Mouse (Mus musculus) cerebellum, postnatal 4 days (tissue): ENCODE results near the gene Dixdc1.
"Not testable (repeated sequence)": the region's sequence is repeated elsewhere in the genome, so short reads cannot be mapped to it uniquely, and the experiment has no call there.

Experiments
- DNase-seq, 2 experiments: peaks; one replicate each; pipeline ENCODE4 v3.0.0; 2022; ENCODE audit warnings: low spot score in 2 of 2, mixed read lengths in 1 of 2

Gene Dixdc1

DNA sequence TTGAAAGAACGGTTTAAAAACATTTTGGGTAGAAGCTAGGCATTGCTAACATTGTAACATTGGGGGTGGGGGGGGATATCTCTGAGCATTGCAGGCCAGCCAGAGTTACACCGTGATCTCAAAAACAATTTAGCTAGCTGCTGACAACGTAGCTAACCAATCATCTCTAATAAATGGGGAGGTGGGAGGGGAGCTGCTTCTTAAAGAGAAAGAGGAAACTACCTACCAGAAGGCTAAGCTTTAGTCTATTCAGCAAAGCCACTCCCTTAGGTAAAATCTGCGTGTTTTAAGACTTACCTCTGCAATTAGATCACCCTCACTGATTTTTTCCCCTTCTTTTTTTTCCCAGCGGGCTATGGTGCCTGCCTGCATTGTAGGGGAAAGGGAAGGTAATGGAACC, 80.9 kb downstream of the Dixdc1 start:
- no peak for DNase-seq

DNA sequence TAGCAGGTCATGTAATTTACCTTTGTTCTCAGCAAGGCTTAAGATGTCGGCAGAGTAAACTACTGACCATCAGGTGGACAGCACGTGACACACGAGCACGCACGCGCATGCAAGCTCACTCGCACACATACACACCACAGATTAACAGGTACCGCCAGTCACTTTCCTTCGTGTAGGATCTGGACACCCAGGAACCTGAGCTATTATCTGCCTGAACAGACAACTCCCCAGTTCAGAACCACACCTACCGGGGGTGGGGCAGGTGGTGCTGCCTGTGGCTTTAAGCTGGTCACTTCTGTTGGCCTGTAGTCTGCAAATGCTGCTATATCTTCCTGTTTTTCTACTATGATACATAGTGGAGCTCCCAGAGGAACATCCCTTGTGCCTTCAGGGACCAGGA, 88.8 kb downstream of the Dixdc1 start:
- no peak for DNase-seq

DNA sequence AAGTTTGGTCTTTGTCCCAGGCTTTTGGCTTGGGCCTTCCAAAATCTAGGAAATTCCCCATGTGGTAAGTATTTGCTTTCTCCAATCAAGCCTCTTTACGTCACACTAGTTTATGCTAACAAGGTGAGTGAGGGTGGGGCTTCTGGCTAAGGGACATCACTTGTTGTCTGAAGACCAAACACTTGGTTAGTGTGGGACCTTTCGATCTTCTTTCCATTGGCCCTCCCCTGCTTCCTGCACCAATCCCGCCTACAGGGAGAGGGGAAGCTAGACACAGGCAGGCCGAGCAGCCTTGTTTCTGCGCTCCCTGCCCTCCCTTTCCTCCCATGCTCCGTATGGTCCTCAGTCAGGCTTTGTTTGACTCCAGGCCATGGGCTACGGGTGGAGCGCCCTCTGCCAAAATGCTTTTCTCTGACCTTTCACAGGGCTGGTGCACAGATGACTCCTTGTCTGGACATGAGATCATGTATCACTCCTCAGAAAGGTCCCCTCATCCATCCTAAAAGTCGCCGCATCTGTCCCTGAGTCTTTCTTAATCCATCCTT, 92.4 kb downstream of the Dixdc1 start:
- no peak for DNase-seq

DNA sequence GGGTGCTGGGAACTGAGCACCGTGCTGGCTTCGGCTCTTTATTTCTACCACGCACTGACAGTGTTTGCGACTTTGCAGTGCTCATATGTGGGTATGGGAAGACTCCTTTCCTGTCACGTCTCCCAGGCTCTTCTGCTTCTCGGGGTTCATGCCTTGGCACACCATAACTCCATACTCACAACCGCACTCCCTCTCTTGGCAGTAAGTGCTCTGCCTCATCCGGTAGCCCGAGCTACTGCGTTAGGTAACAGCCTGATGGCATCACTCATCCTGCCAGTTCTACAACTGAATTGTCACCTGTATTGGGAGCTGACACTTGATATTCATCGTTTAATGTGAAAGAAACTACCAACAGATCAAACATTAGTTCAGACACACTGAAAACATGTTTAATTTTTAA, 105.0 kb downstream of the Dixdc1 start:
- DNase-seq, result no peak

DNA sequence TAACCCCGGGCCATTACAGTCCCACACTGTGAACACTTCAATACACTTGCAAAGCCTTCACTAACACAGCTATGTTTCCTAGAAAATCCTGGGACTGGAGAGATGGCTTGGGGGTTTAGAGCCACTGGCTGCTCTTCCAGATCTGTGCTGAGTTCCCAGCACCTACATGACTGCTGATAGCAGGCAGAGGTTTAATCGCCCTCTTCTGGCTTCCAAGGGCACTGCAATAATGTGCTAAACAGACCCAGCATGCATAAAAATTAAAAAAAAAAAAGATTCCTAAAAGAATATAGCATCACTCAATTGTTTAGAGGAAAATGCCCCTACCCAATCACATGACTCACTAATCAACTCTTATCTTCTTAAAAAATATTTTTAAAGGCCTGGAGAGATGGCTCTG, 106.3 kb downstream of the Dixdc1 start:
- DNase-seq, result no peak

DNA sequence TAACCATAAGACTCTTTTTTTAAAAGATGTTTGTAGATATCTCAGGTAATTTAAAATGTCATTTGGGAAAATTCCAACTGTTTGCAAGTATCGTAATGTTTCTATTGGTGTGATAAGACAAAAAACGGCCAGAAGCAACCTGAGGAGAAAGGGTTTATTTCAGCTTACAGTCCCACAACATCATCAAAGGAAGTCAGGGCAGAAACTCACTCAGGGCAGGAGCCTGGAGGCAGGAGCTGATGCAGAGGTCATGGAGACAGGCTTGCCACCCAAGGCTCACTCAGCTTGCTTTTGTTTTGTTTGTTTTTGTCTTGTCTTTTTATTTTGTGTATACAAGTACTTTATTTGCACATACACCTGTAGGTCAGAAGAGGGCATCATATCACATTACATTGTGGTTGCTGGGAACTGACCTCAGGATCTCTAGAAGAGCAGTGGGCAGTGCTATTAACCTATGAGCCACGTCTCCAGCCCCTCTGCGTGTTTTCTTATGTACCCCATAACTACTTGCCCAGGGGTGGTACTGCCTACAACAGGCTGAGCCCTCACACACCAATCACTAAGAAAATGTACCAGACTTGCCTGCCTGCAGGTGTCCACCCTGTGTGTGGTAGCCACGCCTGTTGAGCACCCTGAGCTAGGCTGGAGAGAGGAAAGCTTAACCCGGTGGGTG, 107.2 kb downstream of the Dixdc1 start:
- DNase-seq, result no peak

DNA sequence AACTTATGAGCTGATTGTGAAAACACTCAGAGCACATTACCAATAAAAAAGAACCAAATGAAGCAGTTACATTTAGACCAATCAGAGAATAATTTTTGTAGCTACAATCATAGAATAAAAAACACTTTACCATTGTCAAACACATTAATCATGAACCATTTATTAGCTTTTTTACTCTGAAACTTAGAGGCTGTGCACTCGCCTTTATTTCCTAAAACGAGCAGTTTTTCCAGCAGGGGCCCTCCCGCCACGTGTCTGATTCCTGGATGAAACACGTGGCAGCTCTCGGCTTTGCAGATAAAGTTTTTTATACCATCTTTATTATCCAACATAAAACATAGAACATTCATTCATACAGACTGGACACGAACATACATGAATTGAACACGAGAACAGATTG, 108.4 kb downstream of the Dixdc1 start:
- DNase-seq, result not testable (repeated sequence)

DNA sequence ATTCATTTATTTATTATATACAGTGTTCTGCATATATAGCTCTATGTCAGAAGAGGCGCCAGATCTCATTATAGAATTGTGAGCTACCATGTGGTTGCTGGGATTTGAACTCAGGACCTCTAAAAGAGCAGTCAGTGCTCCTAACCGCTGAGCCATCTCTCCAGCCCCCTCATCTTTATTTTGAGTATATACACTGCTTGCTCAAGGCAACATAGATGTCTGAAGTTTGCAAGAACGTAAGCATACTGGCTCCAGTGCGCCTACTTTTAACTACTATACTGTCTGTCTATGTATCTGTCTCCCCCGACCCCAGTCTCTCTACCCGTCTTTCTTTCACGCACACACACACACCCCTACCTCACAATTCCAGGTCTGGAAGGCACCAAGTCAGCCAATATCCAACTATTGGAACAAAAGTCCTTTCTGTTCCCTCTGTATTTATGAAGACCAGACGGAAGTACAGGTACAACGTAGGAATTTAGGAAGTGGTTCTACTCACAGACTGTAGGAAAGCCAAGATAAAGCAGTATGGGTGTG, 121.5 kb downstream of the Dixdc1 start:
- DNase-seq, result no peak

DNA sequence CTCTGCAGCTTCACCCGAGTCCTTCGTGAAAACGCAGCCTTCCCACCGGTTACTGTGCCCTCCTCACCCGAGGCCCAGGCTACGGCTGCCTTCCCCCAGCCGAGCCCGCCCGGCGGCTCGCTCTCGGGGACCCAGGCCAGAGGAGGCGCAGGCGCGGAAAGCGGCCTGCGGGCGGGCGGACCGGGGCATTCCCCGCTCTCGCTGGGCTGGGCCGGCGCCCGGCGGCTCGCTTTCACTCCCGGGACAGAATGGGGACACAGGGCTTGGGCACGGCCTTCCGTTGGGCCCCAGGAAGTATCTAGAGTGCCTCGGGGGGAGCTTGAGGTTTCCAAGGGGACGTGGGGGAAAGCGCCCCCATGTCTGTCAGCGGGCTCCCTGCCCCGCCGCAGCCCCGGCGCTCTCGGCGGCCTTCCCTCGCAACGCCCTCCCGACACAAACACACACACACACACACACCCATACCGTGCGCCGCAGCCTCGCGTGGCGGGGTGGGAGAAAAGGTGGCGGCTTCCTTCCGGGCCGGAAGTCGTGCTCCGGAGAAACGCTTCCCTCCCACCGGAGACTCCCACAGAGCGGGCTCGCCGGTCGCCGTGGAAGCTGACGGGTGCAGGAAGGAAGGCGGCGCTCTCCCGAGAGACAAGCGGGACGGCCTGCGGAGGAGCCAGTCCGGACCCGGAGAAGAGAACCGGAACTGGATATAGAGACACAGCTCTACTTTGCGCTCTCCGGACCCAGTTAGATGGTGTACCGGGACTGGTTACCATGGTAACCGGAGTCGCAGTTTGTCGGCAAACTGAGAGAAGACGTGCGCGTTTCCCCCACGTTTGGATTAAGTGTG, 122.3 kb downstream of the Dixdc1 start, which contains the start of the genes Pih1d2 and Nkapd1:
Gene Pih1d2, plus strand, starts transcription at position 556 of the 838 bp plus-strand sequence.
Gene Nkapd1, minus strand, starts transcription at position 699 of the 838 bp plus-strand sequence.
- peak; percentile 74 to 91 for DNase-seq

DNA sequence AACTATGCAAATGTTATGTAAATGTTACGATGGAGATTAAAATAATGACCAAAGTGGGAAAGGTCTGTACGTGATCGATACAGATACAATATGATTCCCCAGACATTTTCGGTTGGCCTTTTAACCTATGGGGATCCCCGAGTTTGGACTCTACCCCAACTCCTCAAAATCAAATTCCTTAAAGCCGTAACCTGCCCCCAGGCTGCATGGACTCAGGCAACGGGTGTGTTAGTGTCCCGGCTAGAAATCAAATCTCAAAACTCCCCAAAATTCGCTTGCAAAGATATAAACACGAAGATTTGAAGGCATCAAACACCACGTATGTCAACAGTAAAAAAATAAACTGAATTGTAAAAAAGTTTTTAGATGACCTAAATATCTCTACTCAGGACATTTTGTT, 123.2 kb downstream of the Dixdc1 start:
- DNase-seq, result no peak
